Comparison of ENCODE assay signal across 8 mouse cellular contexts in genomic region chr10:94115893-94116599, GRCm38 (mm10). TPM values are rescaled to one million over a fixed set of nuclear protein-coding genes. Genes with fewer than 3 reads are reported as not detected.
DNase-seq lines count a peak whose midpoint lies in the region; TF ChIP-seq lines count a peak whose summit lies in the region.

No protein-coding gene starts in this region.

- no peak overlapping the region for H3K27ac ChIP-seq in left cerebral cortex, adult 2 months

- no peaks in the 10 kb centered on the region for H3K9me3 ChIP-seq in megakaryocyte, embryonic 14.5 days

- no peak overlapping the region for H3K4me3 ChIP-seq in left cerebral cortex, adult 2 months
- peak overlapping the region; percentile 42 for H3K4me3 ChIP-seq in megakaryocyte, embryonic 14.5 days (replicated peaks)

- peaks cover 13% of the 10 kb centered on the region for H3K4me1 ChIP-seq in megakaryocyte, embryonic 14.5 days

- TF ChIP-seq CTCF in left cerebral cortex, adult 2 months (IDR thresholded peaks at IDR 0.05), result peak; percentile 65

- peaks cover 25% of the 10 kb centered on the region for H3K27me3 ChIP-seq in megakaryocyte, embryonic 14.5 days (replicated peaks)

- H3K36me3 ChIP-seq in megakaryocyte, embryonic 14.5 days (replicated peaks; ENCODE audit: low read length), result no peaks in the 10 kb centered on the region

- intact Hi-C loops in gastrocnemius, postnatal 14 days (cut with DNase I; ENCODE audit: low total_unique reads), result loop anchor here (5.0 kb wide), 3 partner anchors 79 to 299 kb away; partner anchors contain the start of genes Fgd6 and Vezt
- intact Hi-C loops in left cerebral cortex, adult 2 months (cut with DNase I), result loop anchor here (1.0 to 10.0 kb wide), 5 partner anchors 80 to 521 kb away; partner anchors contain the start of gene Fgd6

- DNase-seq in adrenal gland, adult (ENCODE audit: inconsistent age in 2 of 2, low spot score in 1 of 2), result peak; percentile 60 to 90
- DNase-seq in embryo, embryonic 10 days (ENCODE audit: low spot score), result peak; percentile 89
- DNase-seq in gastrocnemius, postnatal 14 days, result peak; percentile 69
- DNase-seq in induced T-regulatory cell, adult 2 months (ENCODE audit: low read depth), result peak; percentile 89
- peak; percentile 72 to 73 for DNase-seq in left cerebral cortex, adult 2 months (ENCODE audit: extremely low spot score in 1 of 2, low spot score in 2 of 2)
- DNase-seq in right cerebral cortex, adult 2 months (ENCODE audit: low spot score in 2 of 2), result peak; percentile 91
- peak; percentile 85 for DNase-seq in urinary bladder, postnatal 14 days (ENCODE audit: low spot score)

RNA-seq across cellular contexts. Expression of gene Nr2c1, which starts 31.8 kb away (rescaled TPM):
- total RNA-seq in gastrocnemius, postnatal 14 days (2021), result 1 to 10 TPM; 7.0 to 7.4 TPM
- 1 to 10 TPM; 7.7 to 9.1 TPM for total RNA-seq in left cerebral cortex, adult 2 months (2021)
- 0.67 TPM in 1 of 2 replicates, not detected in the other for polyA plus RNA-seq in megakaryocyte, embryonic 14.5 days (2012; ENCODE audit: insufficient read depth, low replicate concordance)
